Mouse (Mus musculus) forebrain, embryonic 11.5 days (tissue): ENCODE results near the gene Rab11fip3. TPM values are rescaled to one million over a fixed set of nuclear protein-coding genes. Genes with fewer than 3 reads are reported as not detected.

Experiments used
- ATAC-seq: fragments of 200-750 bp; cut with Nextera tagmentation; replicated peaks from 2 replicates; pipeline ENCODE4 v1.8.0; 2017; ENCODE audit warnings: moderate TSS enrichment; ENCODE audit not compliant: low FRiP score
- DNase-seq: peaks from one replicate; pipeline ENCODE4 v3.0.0-alpha.2; 2017; ENCODE audit warnings: low spot score
- H3K27ac ChIP-seq: fragments of 300-500 bp; sonication (generic); 2 replicates; pipeline ENCODE4 v1.5.1; 2014; ENCODE audit warnings: low read depth, low read length
- H3K27me3 ChIP-seq: fragments of 300-500 bp; sonication (generic); 2 replicates; pipeline ENCODE4 v1.6.1; 2014; ENCODE audit warnings: mild to moderate bottlenecking, low read length, mixed read lengths; ENCODE audit not compliant: control insufficient read depth, insufficient read depth
- H3K36me3 ChIP-seq: fragments of 300-500 bp; sonication (generic); 2 replicates; pipeline ENCODE4 v1.6.1; 2014; ENCODE audit warnings: mild to moderate bottlenecking, low read length, moderate library complexity, mixed read lengths; ENCODE audit not compliant: control insufficient read depth, insufficient read depth
- H3K4me1 ChIP-seq: fragments of 300-500 bp; sonication (generic); replicated peaks from 2 replicates; pipeline ENCODE4 v1.6.1; 2014; ENCODE audit warnings: low read length, mixed read lengths; ENCODE audit not compliant: control insufficient read depth, insufficient read depth
- H3K4me2 ChIP-seq: fragments of 300-500 bp; sonication (generic); 2 replicates; pipeline ENCODE4 v1.6.1; 2014; ENCODE audit warnings: low read depth, mild to moderate bottlenecking, low read length, moderate library complexity, mixed read lengths; ENCODE audit not compliant: severe bottlenecking
- H3K4me3 ChIP-seq: fragments of 300-500 bp; sonication (generic); 2 replicates; pipeline ENCODE4 v1.5.1; 2014; ENCODE audit warnings: low read depth, low read length
- H3K9ac ChIP-seq: fragments of 300-500 bp; sonication (generic); 2 replicates; pipeline ENCODE4 v1.6.1; 2014; ENCODE audit warnings: low read length
- H3K9me3 ChIP-seq: fragments of 300-500 bp; sonication (generic); 2 replicates; pipeline ENCODE4 v1.6.1; 2016; ENCODE audit warnings: low read length, mixed read lengths; ENCODE audit not compliant: control insufficient read depth
- WGBS: fragments of 180-500 bp; shearing (Covaris S2); extraction: QIAGEN DNeasy Blood & Tissue Kit; methylation state at CpG from one replicate; pipeline ENCODE4 v1.1.7; 2014; 5-methylcytosine and 5-hydroxymethylcytosine counted together
- polyA plus RNA-seq: library from polyadenylated mRNA; unstranded; fragments of >200 nt; fragmentation: Nextera tagmentation; extraction: Ambion mirVana; gene quantifications from 2 replicates; pipeline ENCODE4 v1.2.1, GENCODE M21; 2014

The Rab11fip3 gene
- polyA plus RNA-seq, 1 experiment from 2014 or later = 35.1 TPM

DNA sequence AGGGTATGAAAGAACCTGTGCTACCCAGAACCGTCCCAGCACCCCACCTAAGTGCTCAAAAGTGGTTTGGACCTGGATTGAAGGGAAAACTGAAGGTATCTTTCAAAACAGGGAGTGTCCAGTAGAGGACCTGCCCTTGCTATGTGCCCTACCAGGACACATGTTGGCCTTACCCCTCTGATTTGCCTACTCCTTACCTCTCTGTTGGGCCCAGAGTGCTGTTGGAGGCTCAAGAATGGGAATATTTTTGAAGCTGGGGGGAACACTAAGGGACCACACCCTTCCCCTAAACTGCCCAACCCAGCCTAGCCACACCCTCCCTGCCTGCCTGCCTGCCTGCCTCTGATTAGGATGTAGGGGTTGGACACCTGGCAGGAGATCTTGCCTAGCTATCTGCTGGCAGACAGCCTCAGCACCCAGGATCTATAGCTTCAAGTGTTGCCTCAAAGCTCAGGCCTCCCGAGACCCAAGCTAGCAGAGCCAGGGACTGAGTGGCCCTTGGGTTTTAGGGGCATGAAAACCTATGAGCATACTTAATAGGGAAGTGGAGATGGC lies 126.7 kb downstream of the Rab11fip3 start:
- Histone ChIP-seq H3K9me3 (no peaks in the 10 kb centered on the region), H3K4me2 (no peak overlapping the region), H3K27me3 (no peaks in the 10 kb centered on the region), H3K36me3 (no peaks in the 10 kb centered on the region), H3K9ac (no peak overlapping the region), H3K4me1 (peaks cover 5% of the 10 kb centered on the region; the same call in 1 of the 2 replicates), H3K4me3 (no peak overlapping the region), H3K27ac (no peak overlapping the region)
- 87% methylated on average over 2 of the region's 2 CpGs for WGBS
- DNase-seq (no peak), ATAC-seq (no peak)

DNA sequence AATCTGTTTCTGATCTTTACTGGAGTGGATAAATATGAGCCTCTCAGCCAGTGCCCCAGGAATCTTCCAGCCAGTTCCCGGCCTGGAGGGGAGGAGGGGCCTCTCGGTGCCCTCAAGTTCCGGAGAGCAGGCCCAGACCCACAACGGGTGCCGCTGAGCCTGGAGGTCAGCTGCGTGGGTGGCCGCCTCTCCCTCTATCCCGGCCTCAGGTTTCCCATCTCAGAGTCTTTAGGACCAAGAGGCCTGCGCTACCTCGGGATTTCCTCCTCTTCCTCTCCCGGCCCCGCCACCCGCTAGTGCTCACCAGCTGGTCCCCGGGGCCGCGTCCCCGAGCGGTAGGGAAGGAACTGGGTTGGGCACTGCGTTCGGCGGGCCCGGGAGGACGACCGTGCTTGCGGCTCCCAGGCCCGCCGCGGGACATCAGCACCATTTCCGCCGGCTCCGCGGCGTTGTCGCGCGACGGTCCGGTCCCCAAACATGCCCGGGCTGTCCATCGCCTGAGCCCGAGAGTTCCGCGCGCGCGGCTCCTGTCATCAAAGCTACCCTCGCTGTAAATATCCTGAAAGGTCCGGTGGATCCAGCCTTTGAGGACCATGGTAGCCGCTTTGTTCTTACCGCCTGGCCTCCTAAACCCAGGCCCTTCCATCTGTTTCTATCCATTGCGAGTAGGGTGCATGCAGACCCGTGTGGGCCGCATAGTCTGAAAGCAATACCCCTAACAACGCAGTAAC lies 127.7 kb downstream of the Rab11fip3 start:
- WGBS = 3% methylated on average over 54 of the region's 54 CpGs
- peak overlapping the region; percentile 51 for H3K4me2 ChIP-seq
- H3K4me1 ChIP-seq = peaks cover 5% of the 10 kb centered on the region; the same call in 1 of the 2 replicates
- DNase-seq = peak; percentile 87
- H3K36me3 ChIP-seq = no peaks in the 10 kb centered on the region
- peak overlapping the region; percentile 96 for H3K9ac ChIP-seq
- peak overlapping the region; percentile 73 for H3K27ac ChIP-seq
- no peaks in the 10 kb centered on the region for H3K27me3 ChIP-seq
- peak overlapping the region; percentile 79 for H3K4me3 ChIP-seq
- no peaks in the 10 kb centered on the region for H3K9me3 ChIP-seq
- peak; percentile 63 for ATAC-seq

Other genes starting within 250 kb of the Rab11fip3 start
- 28.4 and 33.6 TPM in 2 replicates for gene Wdr24, start 245.9 kb downstream of the Rab11fip3 start, polyA plus RNA-seq
- gene Jmjd8, start 240.7 kb downstream of the Rab11fip3 start, polyA plus RNA-seq = 50.6 and 59.2 TPM in 2 replicates
- 322 and 358 TPM in 2 replicates for gene Stub1, start 236.2 kb downstream of the Rab11fip3 start, polyA plus RNA-seq
- 2.1 and 2.7 TPM in 2 replicates for gene Rhbdl1, start 232.3 kb downstream of the Rab11fip3 start, polyA plus RNA-seq
- 1.6 and 1.9 TPM in 2 replicates for gene Gm20683, start 227.8 kb downstream of the Rab11fip3 start, polyA plus RNA-seq
- gene Rhot2, start 224.7 kb downstream of the Rab11fip3 start, polyA plus RNA-seq = 9.1 and 12.2 TPM in 2 replicates
- 41.3 and 46.3 TPM in 2 replicates for gene Wdr90, start 208.1 kb downstream of the Rab11fip3 start, polyA plus RNA-seq
- gene Mcrip2, start 200.8 kb downstream of the Rab11fip3 start, polyA plus RNA-seq = 8.9 and 13.1 TPM in 2 replicates
- gene Mettl26, start 194.5 kb downstream of the Rab11fip3 start, polyA plus RNA-seq = 63.2 and 65.2 TPM in 2 replicates
- 0.72 and 1.1 TPM in 2 replicates for gene Wfikkn1, start 188.7 kb downstream of the Rab11fip3 start, polyA plus RNA-seq
- gene Rab40c, start 149.8 kb downstream of the Rab11fip3 start, polyA plus RNA-seq = 20.1 and 21.6 TPM in 2 replicates
- gene Pigq, start 124.6 kb downstream of the Rab11fip3 start, polyA plus RNA-seq = 65.2 and 67.1 TPM in 2 replicates
- 0.24 and 0.59 TPM in 2 replicates for gene Nhlrc4, start 124.6 kb downstream of the Rab11fip3 start, polyA plus RNA-seq
- not detected in 2 replicates for gene A930017K11Rik, start 117.0 kb downstream of the Rab11fip3 start, polyA plus RNA-seq
- gene Capn15, start 83.8 kb downstream of the Rab11fip3 start, polyA plus RNA-seq = 31.4 and 33.1 TPM in 2 replicates
- gene Decr2, start 20.8 kb upstream of the Rab11fip3 start, polyA plus RNA-seq = 22.5 and 24.6 TPM in 2 replicates
- gene Nme4, start 26.0 kb upstream of the Rab11fip3 start, polyA plus RNA-seq = 74.6 and 89.6 TPM in 2 replicates
- gene Tmem8, start 43.7 kb upstream of the Rab11fip3 start, polyA plus RNA-seq = 1.2 and 1.3 TPM in 2 replicates
- gene Mrpl28, start 53.9 kb upstream of the Rab11fip3 start, polyA plus RNA-seq = 273 and 285 TPM in 2 replicates
- 19.1 and 24.9 TPM in 2 replicates for gene Axin1, start 69.1 kb upstream of the Rab11fip3 start, polyA plus RNA-seq
- gene Pdia2, start 129.5 kb upstream of the Rab11fip3 start, polyA plus RNA-seq = 0.52 and 0.68 TPM in 2 replicates
- 0.96 and 2.5 TPM in 2 replicates for gene Rgs11, start 133.4 kb upstream of the Rab11fip3 start, polyA plus RNA-seq
- gene Arhgdig, start 138.2 kb upstream of the Rab11fip3 start, polyA plus RNA-seq = 4.7 and 7.4 TPM in 2 replicates
- 21.3 and 24.1 TPM in 2 replicates for gene Fam234a, start 174.7 kb upstream of the Rab11fip3 start, polyA plus RNA-seq
- gene Luc7l, start 183.3 kb upstream of the Rab11fip3 start, polyA plus RNA-seq = 134 and 151 TPM in 2 replicates